Mouse (Mus musculus) thymus, adult 2 months (tissue): ENCODE data around the gene Smg6.

Experiments
- CTCF ChIP-seq: fragments of 200-500 bp; IDR thresholded peaks from 2 replicates; pipeline ENCODE4 v1.5.1; 2012; ENCODE audit warnings: mild to moderate bottlenecking, control low read depth, low read length, moderate library complexity, borderline replicate concordance; ENCODE audit not compliant: control insufficient read depth, poor library complexity, insufficient read depth; ENCODE audit errors: extremely low read depth
- POLR2A ChIP-seq: fragments of 200-500 bp; IDR thresholded peaks from 2 replicates; pipeline ENCODE4 v1.6.1; 2012; ENCODE audit warnings: mild to moderate bottlenecking, low read length, control low read depth, moderate library complexity; ENCODE audit not compliant: control insufficient read depth, poor library complexity, insufficient read depth; ENCODE audit errors: extremely low read depth

- TF ChIP-seq CTCF (no peak), POLR2A (no peak)
Measured at GRCm38 (mm10) chr11:75071352-75071751, 145.7 kb downstream of the Smg6 start.
